Mouse (Mus musculus) NIH3T3 (cell line): ENCODE data around the gene Mnd1.
A peak's percentile ranks its signal among the peaks of the same experiment; 100 is the strongest.

Source experiments
- DNase-seq: peaks from one replicate; pipeline ENCODE4 v3.0.0-alpha.2; 2012; ENCODE audit warnings: low read depth

Gene Mnd1

DNA sequence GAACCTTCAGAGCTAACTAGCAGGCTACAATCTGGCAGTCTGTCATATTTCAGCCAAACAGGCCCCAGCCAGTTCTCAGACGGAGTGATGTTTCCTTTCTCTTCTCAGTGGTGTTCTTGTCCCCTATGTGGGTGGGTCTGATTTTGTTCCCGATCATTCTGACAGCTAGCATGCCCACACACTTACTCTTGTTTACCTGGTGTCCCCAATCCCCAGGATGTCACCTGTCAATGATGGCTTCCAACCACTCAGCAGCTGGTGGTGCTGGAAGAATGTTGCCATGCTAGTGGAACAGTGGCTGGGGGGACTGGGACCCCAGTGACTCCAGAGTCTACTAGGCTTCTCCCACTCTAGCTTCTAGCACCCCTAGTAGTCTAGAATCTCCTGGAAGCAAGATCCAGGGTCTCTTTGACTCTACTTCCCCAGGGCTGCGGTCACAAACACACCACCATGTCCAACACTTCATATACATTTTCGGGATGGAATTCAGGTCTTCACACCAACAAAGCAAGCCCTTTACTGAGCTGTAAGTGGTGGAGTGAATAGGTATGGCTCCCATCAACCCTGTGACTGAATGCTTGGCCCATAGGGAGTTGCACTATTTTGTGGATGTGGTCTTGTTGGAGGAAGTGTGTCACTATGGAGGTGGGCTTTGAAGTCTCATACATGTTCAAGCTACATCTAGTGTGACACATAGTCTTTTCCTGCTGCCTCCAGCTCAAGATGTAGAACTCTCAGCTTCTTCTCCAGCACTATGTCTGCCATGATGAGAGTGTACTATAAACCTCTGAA, 2.2 kb upstream of the Mnd1 start:
- DNase-seq: peak; percentile 12

DNA sequence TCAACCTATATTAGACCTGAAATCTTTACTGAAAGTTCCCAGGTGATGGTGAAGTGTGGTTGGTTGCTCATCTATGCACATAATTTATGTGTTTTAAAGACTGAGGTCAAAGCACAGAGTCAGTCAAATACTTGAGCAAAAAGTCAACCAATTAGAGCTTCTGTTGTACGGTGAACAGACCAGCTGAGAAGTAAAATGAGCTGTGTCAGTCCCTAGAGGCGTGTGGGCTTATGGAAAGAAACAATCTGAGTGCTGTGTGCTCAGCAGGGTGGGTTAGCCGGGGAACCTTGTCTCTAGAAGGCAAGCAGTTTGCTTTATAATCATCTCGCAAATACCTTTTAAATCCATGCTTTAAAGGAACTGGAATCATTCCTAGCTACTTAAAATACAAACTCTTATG, 1.4 kb upstream of the Mnd1 start:
- DNase-seq: peak; percentile 60

DNA sequence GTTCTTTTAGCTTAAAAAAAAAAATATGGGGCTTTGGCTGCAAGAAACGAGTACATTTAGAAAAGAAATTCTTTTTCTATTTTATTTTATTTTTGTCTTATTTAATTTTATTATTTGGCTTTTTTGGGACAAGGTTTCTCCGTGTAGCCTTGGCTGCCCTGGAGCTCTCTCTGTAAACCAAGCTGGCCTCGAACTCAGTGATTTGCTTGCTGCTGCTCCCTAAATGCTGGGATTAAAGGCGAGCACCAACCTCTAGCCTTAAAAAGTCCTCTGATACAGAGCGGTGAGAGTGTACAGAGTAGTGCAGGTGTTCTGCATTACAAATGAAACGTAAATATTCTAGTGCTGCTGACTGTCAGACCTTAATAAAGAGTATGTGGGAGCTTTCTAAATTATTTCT, 519 bp upstream of the Mnd1 start:
- peak; percentile 11 for DNase-seq

DNA sequence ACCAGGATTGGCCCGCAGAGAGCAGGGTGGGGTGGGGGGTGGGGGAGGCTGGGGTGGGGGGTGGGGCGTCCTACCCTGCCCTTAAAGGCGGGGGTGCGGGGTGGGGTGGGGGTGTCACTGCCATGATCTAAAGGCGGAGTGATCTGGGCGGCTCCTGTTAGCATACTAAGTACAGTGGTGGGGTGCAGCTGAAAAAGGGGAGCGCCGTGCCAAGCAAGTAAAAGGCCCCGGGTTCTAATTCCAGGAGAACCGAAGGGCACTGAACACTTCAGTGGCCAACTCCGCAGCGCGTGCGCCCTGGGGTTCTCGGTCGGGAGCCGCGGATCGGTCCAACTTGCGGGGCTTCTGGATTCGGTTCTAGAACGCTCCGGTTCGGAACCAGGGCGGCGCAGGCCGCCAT, 440 bp downstream of the Mnd1 start:
- DNase-seq: no peak

DNA sequence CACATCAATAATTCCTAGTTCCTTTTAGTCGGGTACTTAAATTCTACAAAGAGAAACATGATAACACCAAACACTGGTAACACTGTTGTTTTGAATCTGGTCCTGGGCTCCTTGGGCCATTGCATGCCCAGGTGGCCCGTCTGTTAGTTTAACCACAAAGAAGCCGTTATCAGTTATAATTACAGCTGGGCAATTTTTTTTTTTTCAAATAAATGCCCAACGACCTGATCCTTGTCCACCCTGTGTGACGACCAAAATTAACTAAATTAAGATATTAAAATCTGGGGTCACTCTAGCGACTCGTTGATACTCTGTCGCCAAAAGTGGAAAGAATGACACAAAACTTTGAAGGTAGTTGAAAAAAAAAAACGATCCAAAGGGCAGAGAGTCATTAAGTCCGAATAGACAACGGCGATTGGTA, 855 bp downstream of the Mnd1 start:
- DNase-seq: no peak

DNA sequence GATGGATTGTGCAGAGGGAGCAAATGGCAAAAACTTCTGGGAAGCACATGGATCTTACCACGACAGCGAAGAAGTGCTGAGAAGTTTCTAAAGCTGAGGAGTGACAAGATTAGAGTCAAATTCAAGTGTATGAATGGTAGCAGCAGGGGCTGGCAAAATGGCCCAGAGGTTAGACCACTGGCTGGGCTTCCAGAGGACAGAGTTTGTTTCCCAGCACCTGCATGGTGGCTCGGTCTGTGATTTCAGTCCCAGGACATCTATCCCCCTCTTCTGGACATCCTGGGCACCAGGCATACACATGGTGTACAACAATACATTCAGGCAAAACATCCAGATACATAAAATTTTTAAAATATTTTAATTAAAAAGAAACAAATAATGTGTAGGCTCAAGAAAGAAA, 5.8 kb downstream of the Mnd1 start:
- no peak for DNase-seq

DNA sequence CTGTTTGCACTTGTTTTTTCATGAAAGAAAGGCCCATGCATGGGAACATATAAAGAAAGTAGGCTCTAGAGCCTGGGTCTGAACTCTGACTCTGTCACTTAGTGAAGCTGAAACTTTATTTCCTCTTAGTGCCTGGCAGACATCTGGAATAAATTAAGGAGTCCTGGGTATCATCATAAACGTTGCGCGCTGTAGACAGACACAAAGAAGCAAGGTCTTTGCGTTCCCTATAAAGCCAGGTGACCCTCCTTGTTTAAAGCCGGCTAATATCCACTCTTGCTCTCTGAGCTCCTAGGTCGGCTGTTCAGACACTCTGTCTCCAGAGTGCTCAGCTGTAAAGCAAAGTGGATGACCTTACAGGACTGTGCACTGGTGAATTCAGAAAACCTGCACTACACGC, 14.6 kb downstream of the Mnd1 start:
- DNase-seq: no peak

DNA sequence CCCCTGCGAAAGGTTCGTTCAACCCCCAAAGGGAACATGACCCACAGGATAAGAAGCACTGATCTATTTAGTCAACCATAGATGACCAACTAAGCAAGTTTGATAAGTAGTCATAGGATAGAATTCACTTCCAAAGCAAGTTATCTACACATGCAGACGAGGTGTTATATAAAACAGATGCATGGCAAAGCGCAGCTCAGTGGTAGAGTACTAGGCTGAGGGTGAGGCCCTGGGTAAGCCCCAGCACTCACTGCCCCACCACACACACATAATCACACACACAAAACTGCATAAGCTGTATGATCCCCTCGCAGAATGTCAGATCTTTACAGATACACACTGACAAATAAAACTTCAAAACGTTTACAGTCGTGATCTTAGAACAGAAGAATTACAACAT, 19.1 kb downstream of the Mnd1 start:
- no peak for DNase-seq

DNA sequence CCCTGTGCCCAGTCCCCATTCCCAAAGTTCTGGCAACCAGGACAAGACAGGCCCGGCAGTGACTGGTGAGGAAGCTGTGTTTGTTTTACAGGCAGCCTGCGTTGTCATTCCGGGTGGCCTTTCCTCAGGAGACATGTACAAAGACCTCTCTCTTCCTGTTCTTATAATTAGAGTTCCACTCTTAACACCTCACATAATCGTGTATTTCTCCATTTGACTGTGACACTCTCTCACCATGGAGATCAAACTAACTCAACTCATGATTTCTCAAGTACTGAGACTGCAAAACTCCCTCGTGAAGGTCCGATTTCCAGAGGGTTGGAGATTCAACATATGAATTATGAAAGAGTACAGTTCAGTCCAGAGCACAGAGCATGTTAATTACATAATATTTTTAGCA, 19.7 kb downstream of the Mnd1 start:
- DNase-seq: no peak

DNA sequence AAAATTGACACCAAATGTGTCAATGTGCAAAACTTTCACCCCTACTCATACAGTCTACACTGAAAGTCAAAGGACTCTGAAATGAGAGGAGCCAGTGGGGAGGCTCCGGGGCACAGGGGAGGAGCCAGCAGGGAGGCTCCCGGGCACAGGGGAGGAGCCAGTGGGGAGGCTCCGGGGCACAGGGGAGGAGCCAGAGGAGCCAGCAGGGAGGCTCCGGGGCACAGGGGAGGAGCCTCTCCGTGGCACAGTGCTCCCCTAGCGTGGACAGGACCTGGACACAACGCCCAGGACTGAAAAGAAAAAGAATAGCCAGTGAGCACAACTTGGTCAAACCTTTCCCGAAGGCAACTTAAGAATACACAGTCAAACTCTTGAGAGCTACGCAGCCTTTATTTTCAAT, 20.2 kb downstream of the Mnd1 start:
- no peak for DNase-seq

DNA sequence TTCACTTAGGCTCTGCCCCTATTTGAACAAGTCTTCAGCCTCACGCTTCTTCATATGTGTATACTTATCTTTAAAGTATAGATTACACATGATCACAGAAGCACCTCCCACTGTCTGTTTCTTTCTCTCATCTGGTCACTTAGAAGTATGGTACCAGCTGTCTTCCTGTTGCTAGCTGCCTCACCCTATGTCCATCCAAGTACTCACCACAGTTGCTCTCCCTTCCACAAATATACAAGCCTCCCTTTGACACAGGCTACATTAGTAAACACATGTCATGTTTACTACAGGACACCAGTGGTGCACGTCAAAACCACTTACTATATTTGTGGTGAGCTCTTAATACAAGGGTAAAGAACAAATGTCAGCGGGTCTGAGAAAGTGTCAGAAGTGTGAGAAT, 24.2 kb downstream of the Mnd1 start:
- DNase-seq: no peak

DNA sequence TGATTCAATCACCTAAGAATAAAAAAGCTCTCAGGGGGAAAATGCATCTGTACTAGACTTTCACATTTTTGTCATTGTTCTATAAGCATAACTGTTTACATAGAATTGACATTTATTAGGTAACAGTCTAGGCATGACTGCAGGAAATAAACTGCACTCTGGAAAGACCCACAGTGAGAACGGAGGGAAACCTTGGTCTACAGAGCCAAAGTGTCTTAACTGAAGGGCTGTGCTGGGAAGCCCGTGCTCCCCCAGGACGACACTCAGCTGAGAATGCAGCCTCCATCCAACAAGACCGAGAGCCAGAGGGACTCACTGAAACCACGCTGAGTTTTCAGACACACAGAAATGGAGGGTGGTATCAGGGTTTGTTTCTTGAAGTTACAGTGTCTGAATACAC, 24.8 kb downstream of the Mnd1 start:
- DNase-seq: no peak

DNA sequence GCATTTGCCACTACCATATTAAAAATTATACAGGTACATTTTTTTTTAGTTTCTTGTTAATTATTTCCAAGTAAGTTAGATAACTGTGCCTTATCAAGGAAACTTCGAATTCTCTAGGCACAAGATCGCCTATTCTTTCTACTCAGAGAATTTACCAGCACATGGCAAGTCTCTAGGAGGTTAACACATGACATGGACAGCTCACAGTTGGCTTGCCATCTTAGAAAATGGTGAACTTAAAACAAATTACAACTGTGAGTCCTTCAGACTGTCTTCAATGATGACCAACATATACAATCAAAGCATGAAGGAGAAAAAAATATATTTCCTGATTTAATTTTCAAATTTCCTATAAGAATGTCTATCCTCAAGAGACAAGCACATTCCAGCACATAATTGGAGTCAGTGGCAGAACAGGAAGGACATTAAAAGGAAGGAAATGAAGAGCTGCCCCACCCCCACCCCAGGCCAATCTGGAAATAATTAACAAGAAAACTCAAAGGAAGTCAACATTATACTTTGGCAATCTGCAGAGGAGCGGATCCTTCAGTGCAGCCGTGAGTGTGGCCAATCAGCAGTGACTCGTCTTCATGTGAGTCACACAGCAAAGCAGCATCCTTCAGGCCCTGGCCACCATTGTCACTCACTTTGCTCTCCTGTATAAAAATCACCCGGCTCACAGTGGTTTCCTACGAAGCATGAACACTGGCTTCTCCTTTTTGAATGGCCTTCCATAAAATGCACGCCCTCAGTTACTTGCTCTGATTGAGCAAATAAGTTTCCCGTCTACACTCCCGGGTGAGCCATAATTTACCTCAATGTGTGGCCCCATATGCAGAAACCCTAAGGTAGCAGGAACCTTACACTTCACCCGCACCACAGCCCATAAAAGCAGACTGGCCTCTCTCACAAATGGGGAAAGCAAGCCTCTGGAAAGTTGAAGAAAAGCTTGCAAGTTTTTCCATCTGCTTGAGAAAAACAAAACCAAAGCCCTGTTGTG, 26.4 kb downstream of the Mnd1 start:
- peak; percentile 55 for DNase-seq

DNA sequence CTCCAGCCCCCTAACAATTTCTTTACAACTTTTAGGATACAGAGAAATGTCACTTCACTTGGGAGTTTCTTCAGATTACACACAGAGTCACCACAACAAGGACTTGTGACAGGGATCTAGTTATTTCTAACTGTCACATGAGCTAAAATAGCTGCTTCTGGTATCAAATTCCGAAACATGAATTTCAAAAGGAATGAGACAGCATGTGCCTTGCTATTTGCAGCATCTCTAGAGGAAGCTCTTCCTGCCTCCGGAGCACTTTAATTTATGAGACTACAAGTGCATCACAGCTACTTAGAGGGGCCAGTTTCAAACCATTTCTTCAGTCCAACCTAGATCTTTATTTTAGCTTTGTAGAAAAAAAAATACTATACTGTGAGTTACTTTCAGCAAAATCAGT, 28.2 kb downstream of the Mnd1 start:
- no peak for DNase-seq

DNA sequence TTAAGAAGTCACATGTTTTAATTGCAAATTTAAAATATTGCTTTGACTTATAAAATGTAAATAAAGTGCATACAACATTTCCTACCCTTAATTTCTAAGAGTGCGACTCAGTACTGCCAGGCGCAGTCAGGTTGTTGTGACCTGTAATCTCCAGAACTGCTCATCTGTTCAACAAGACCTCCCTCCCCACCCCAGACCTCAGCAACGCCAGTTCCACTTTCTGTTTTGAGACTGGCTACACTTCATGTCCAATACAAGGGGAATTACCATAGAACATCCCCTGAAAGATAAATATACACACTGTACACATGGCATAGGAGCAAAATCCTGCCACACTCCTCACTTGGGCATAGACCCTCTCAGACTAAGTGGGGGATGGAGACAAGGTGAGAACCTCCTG, 28.9 kb downstream of the Mnd1 start:
- no peak for DNase-seq

DNA sequence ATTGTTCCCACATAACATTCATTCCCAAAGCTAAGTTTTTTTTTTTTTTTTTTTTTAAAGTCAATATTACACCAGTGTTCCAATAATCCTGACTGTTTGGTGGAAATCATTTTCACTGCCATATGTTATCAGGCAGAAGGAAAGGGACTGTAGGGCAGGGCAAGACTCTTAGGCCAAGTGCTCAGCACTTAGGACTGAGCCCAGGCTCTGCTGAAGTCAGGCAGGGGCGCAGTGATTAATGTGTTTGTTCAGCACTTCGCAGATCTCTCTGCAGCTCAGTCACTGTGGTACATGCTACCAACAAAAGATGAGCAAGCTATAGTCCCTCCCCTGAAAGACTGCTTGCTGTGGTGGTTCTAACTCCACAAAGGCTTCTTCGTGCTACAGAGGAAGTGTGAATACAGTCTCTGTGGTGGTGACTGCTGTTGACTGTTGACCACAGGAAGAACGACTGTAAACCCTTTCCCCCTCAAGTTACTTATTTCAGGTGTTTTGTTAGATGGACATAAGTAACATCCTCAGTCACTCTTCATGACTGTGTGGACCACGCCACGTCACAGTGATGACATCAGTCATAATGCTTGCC, 29.8 kb downstream of the Mnd1 start:
- DNase-seq: no peak

DNA sequence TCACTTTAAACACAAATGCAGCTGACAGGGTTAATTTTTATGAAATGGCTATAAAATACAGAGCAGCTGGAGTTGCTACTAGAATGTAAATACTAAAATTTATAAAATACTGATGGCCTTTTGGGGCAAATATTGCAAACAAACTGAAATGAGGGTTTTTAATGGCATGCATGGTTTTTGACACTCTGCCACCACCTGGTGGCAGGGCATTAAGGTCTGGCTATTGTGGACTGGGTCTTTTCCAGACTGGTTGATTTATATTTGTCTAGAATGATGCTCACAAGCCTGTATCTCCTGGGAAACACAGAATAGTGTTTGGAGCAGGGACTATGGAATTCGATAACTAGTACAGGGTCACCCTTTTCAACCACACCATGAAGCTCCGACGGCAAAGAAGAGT, 32.1 kb downstream of the Mnd1 start:
- DNase-seq: peak; percentile 75

DNA sequence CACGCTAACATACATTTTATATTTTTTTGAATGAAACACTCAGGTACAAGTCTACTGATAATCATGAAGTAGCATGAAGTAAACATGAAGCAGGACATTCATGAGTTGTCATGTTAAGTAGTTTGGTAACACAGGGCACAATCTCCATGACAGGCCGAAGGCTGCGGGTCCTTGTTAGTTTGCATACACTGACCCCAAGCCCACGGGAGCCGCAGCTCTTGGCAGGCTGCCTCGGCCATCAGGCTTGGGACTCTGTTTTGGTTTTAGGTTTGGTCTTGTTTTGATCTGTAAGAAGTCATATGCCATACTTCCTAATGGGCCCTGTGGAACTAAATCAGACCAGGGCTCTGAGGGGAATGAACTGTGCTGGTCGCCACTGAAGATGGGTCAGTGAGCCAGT, 36.9 kb downstream of the Mnd1 start:
- no peak for DNase-seq

DNA sequence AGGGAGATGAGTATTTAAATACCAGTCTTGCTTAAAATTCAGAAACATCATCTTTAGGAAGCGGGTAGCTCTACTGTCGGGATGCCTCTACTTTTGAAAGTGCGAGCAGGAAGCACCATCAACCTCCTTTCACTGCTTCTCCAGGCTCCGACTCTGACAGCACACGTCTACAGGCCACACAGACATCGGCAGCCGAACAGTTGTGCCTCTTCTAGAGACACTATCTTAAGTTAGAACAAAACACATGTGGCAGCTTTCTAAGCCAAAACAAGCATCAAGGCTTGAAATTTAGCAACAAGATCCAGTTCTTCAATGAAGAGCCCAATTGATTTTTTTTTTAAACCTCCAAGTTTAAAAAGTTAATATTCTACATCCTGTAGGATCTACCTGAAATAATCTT, 37.4 kb downstream of the Mnd1 start:
- no peak for DNase-seq

DNA sequence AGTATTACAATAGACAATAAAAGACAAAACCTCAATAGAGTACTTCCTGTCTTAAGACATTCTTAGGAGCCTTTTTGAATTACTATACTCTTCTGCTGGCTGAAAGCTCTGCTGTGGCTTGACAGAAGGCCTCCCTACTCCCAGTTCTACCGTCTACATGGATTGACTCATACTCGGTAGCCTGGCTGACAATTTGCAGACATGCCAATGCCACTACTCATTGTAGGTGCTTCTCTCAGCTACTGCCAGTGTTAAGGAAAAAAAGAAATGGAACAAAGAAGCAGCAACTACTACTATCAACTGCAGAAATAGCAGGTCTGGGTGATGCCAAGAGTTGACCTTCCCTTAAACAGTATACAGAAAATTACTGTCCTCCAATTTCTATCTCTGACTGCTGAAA, 47.0 kb downstream of the Mnd1 start:
- peak; percentile 31 for DNase-seq

DNA sequence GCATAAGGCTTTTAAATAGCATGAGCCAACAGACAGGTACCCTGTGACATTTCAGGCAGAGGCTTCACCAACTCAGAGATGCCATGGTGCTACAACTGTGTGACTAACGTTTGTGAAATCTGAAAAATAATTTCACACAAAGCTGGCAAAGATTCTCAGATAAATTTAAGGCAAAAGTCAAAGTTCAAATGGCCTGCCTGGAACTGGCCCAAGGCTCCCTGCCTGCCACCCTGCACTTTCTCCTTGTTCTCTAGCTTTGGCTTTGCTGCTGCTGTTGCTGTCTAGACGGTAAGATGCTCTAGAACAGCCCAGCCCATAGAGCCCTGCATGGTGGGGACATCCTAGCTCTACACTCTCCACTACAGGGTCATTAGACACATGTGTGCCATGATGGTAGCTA, 49.5 kb downstream of the Mnd1 start:
- no peak for DNase-seq

DNA sequence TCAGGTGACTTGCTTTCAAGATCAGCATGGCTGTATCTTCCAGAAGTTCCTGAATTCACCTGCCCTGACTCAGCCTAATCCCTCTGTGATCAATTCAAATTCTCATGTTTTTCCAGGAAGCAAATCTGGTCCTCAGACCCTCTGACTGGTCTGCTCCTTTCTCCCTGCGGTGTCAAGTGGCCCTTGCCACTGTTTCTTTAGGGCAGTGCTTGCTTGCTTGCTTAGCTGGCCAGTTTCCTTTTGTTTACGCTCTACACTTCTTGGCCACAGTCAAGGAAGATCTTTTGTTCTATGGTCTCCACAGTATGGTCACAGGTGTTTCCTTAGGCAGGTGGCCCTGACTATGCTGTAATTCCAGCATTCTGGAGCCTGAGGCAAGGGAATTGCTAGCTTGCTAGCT, 52.0 kb downstream of the Mnd1 start:
- DNase-seq: no peak

DNA sequence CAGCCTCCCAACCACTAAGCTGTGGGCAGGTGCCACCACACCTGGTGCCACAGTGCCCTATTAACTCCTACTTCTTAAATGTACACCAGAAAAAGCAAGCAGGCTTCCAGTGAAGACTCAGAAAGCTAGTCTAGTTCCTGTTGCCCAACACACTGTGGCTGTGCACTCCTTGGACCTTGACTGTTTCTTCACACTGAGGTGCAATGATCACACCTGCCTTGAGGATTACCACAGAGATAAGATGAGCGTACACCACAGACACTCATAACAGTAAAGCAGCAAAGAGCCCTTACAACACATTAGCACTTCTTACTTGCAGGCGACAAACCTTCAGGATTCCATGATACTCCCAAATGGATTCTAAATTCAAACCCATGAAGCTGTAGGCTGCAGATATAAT, 62.7 kb downstream of the Mnd1 start:
- no peak for DNase-seq
